Mouse (Mus musculus): Measurements from ENCODE around the gene Gm20696. TPM values are rescaled to one million over a fixed set of nuclear protein-coding genes. Genes with fewer than 3 reads are reported as not detected.

The Gm20696 gene
- polyA plus RNA-seq, 1 experiment from 2014 or later: 0.03 TPM

GRCm38 (mm10) chr6:99285026-99285425 is 381.6 kb downstream of the Gm20696 start:
- WGBS (ENCODE audit: missing documents): 68% methylated on average over 3 of the region's 3 CpGs
- no peaks in the 10 kb centered on the region for H3K79me2 ChIP-seq (ENCODE audit: inconsistent target)
- no peak overlapping the region for H3K27ac ChIP-seq
- no peaks in the 10 kb centered on the region for H3K36me3 ChIP-seq (ENCODE audit: inconsistent target)
- H3K4me3 ChIP-seq (ENCODE audit: inconsistent target): no peak overlapping the region

- Histone ChIP-seq H3K27ac (no peak overlapping the region), H3K79me2 (ENCODE audit: inconsistent target) (no peaks in the 10 kb centered on the region), H3K4me3 (ENCODE audit: inconsistent target) (no peak overlapping the region), H3K36me3 (ENCODE audit: inconsistent target) (no peaks in the 10 kb centered on the region)
- WGBS (ENCODE audit: missing documents): 87% methylated on average over 4 of the region's 4 CpGs
Measured at GRCm38 (mm10) chr6:99284019-99284418, 382.6 kb downstream of the Gm20696 start.

GRCm38 (mm10) chr6:99282866-99283657 is 383.5 kb downstream of the Gm20696 start:
- no peak overlapping the region for H3K4me3 ChIP-seq (ENCODE audit: inconsistent target)
- 68% methylated on average over 15 of the region's 15 CpGs for WGBS (ENCODE audit: missing documents)
- no peaks in the 10 kb centered on the region for H3K36me3 ChIP-seq (ENCODE audit: inconsistent target)
- H3K27ac ChIP-seq: no peak overlapping the region
- no peaks in the 10 kb centered on the region for H3K79me2 ChIP-seq (ENCODE audit: inconsistent target)

- 92% methylated on average over 9 of the region's 9 CpGs for WGBS (ENCODE audit: missing documents)
- H3K36me3 ChIP-seq (ENCODE audit: inconsistent target): no peaks in the 10 kb centered on the region
- no peak overlapping the region for H3K27ac ChIP-seq
- no peak overlapping the region for H3K4me3 ChIP-seq (ENCODE audit: inconsistent target)
- H3K79me2 ChIP-seq (ENCODE audit: inconsistent target): no peaks in the 10 kb centered on the region
Measured at GRCm38 (mm10) chr6:99281433-99281832, 385.2 kb downstream of the Gm20696 start.

GRCm38 (mm10) chr6:99280619-99281018 is 386.0 kb downstream of the Gm20696 start:
- 96% methylated on average over 5 of the region's 5 CpGs for WGBS (ENCODE audit: missing documents)
- Histone ChIP-seq H3K4me3 (ENCODE audit: inconsistent target) (no peak overlapping the region), H3K27ac (no peak overlapping the region), H3K79me2 (ENCODE audit: inconsistent target) (no peaks in the 10 kb centered on the region), H3K36me3 (ENCODE audit: inconsistent target) (no peaks in the 10 kb centered on the region)

- WGBS (ENCODE audit: missing documents): 89% methylated on average over 1 of the region's 1 CpGs
- no peaks in the 10 kb centered on the region for H3K36me3 ChIP-seq (ENCODE audit: inconsistent target)
- no peaks in the 10 kb centered on the region for H3K79me2 ChIP-seq (ENCODE audit: inconsistent target)
- no peak overlapping the region for H3K4me3 ChIP-seq (ENCODE audit: inconsistent target)
- H3K27ac ChIP-seq: no peak overlapping the region
Measured at GRCm38 (mm10) chr6:99277251-99277650, 389.3 kb downstream of the Gm20696 start.

GRCm38 (mm10) chr6:99276297-99276653 is 390.3 kb downstream of the Gm20696 start:
- Histone ChIP-seq H3K27ac (no peak overlapping the region), H3K4me3 (ENCODE audit: inconsistent target) (no peak overlapping the region), H3K36me3 (ENCODE audit: inconsistent target) (no peaks in the 10 kb centered on the region), H3K79me2 (ENCODE audit: inconsistent target) (no peaks in the 10 kb centered on the region)
- 98% methylated on average over 7 of the region's 7 CpGs for WGBS (ENCODE audit: missing documents)

- Histone ChIP-seq H3K27ac (no peak overlapping the region), H3K4me3 (ENCODE audit: inconsistent target) (no peak overlapping the region), H3K79me2 (ENCODE audit: inconsistent target) (no peaks in the 10 kb centered on the region), H3K36me3 (ENCODE audit: inconsistent target) (no peaks in the 10 kb centered on the region)
- WGBS (ENCODE audit: missing documents): 46% methylated on average over 21 of the region's 21 CpGs
Measured at GRCm38 (mm10) chr6:99275381-99276296, 391.0 kb downstream of the Gm20696 start.

- Histone ChIP-seq H3K4me3 (ENCODE audit: inconsistent target) (no peak overlapping the region), H3K36me3 (ENCODE audit: inconsistent target) (no peaks in the 10 kb centered on the region), H3K27ac (no peak overlapping the region), H3K79me2 (ENCODE audit: inconsistent target) (no peaks in the 10 kb centered on the region)
- WGBS (ENCODE audit: missing documents): 89% methylated on average over 5 of the region's 5 CpGs
Measured at GRCm38 (mm10) chr6:99274667-99275066, 391.9 kb downstream of the Gm20696 start.

- no peak overlapping the region for H3K27ac ChIP-seq
- 82% methylated on average over 6 of the region's 6 CpGs for WGBS (ENCODE audit: missing documents)
- no peak overlapping the region for H3K4me3 ChIP-seq (ENCODE audit: inconsistent target)
Measured at GRCm38 (mm10) chr6:99274222-99274621, 392.4 kb downstream of the Gm20696 start.

GRCm38 (mm10) chr6:99273177-99273576 is 393.4 kb downstream of the Gm20696 start:
- Histone ChIP-seq H3K79me2 (ENCODE audit: inconsistent target) (no peaks in the 10 kb centered on the region), H3K27ac (no peak overlapping the region), H3K4me3 (ENCODE audit: inconsistent target) (no peak overlapping the region), H3K36me3 (ENCODE audit: inconsistent target) (no peaks in the 10 kb centered on the region)
- 97% methylated on average over 5 of the region's 5 CpGs for WGBS (ENCODE audit: missing documents)

More at GRCm38 (mm10) chr6:99274222-99274621, 392.4 kb downstream of the Gm20696 start:
- no peaks in the 10 kb centered on the region for H3K36me3 ChIP-seq (ENCODE audit: inconsistent target)
- no peaks in the 10 kb centered on the region for H3K79me2 ChIP-seq (ENCODE audit: inconsistent target)

- Histone ChIP-seq H3K79me2 (ENCODE audit: inconsistent target) (no peaks in the 10 kb centered on the region), H3K36me3 (ENCODE audit: inconsistent target) (no peaks in the 10 kb centered on the region), H3K27ac (no peak overlapping the region), H3K4me3 (ENCODE audit: inconsistent target) (no peak overlapping the region)
- 59% methylated on average over 3 of the region's 3 CpGs for WGBS (ENCODE audit: missing documents)
Measured at GRCm38 (mm10) chr6:99272174-99272573, 394.4 kb downstream of the Gm20696 start.

GRCm38 (mm10) chr6:99271741-99272140 is 394.9 kb downstream of the Gm20696 start:
- Histone ChIP-seq H3K4me3 (ENCODE audit: inconsistent target) (no peak overlapping the region), H3K36me3 (ENCODE audit: inconsistent target) (no peaks in the 10 kb centered on the region), H3K27ac (no peak overlapping the region), H3K79me2 (ENCODE audit: inconsistent target) (no peaks in the 10 kb centered on the region)
- 90% methylated on average over 7 of the region's 7 CpGs for WGBS (ENCODE audit: missing documents)

GRCm38 (mm10) chr6:99269921-99270320 is 396.7 kb downstream of the Gm20696 start:
- Histone ChIP-seq H3K36me3 (ENCODE audit: inconsistent target) (no peaks in the 10 kb centered on the region), H3K27ac (no peak overlapping the region), H3K79me2 (ENCODE audit: inconsistent target) (no peaks in the 10 kb centered on the region), H3K4me3 (ENCODE audit: inconsistent target) (no peak overlapping the region)
- 38% methylated on average over 6 of the region's 6 CpGs for WGBS (ENCODE audit: missing documents)
